Mouse (Mus musculus) hindbrain, embryonic 14.5 days (tissue): ENCODE measurements around the gene Tjp3. TPM values are rescaled to one million over a fixed set of nuclear protein-coding genes. Genes with fewer than 3 reads are reported as not detected.

Source experiments
- ATAC-seq: fragments of 200-750 bp; cut with Nextera tagmentation; 2 replicates; pipeline ENCODE4 v1.8.0; 2017; ENCODE audit warnings: moderate number of reproducible peaks, mild to moderate bottlenecking, moderate TSS enrichment, moderate library complexity; ENCODE audit not compliant: low FRiP score
- DNase-seq: peaks from one replicate; pipeline ENCODE4 v3.0.0-alpha.2; 2015; ENCODE audit warnings: low spot score
- H3K27ac ChIP-seq: fragments of 300-500 bp; sonication (generic); 2 replicates; pipeline ENCODE4 v1.5.1; 2014; ENCODE audit warnings: mild to moderate bottlenecking, moderate library complexity
- H3K27me3 ChIP-seq: fragments of 300-500 bp; sonication (generic); 2 replicates; pipeline ENCODE4 v1.6.1; 2014; ENCODE audit warnings: mild to moderate bottlenecking, low read length, mixed read lengths; ENCODE audit not compliant: control insufficient read depth, insufficient read depth
- H3K36me3 ChIP-seq: fragments of 300-500 bp; sonication (generic); replicated peaks from 2 replicates; pipeline ENCODE4 v1.6.1; 2014; ENCODE audit not compliant: control insufficient read depth, insufficient read depth
- H3K4me1 ChIP-seq: fragments of 300-500 bp; sonication (generic); replicated peaks from 2 replicates; pipeline ENCODE4 v1.6.1; 2014; ENCODE audit warnings: antibody characterized with exemption, low read length, mixed read lengths; ENCODE audit not compliant: control insufficient read depth, insufficient read depth
- H3K4me2 ChIP-seq: fragments of 300-500 bp; sonication (generic); replicated peaks from 2 replicates; pipeline ENCODE4 v1.6.1; 2014; ENCODE audit warnings: mild to moderate bottlenecking, moderate library complexity
- H3K4me3 ChIP-seq: fragments of 300-500 bp; sonication (generic); replicated peaks from 2 replicates; pipeline ENCODE4 v1.5.1; 2014; ENCODE audit warnings: mild to moderate bottlenecking, low read length
- H3K9ac ChIP-seq: fragments of 300-500 bp; sonication (generic); 2 replicates; pipeline ENCODE4 v1.6.1; 2014
- H3K9me3 ChIP-seq: fragments of 300-500 bp; sonication (generic); 2 replicates; pipeline ENCODE4 v1.6.1; 2016; ENCODE audit warnings: low read length; ENCODE audit not compliant: control insufficient read depth
- WGBS: fragments of 180-500 bp; shearing (Covaris S2); extraction: QIAGEN DNeasy Blood & Tissue Kit; methylation state at CpG from one replicate; pipeline ENCODE4 v1.1.7; 2014; 5-methylcytosine and 5-hydroxymethylcytosine counted together
- polyA plus RNA-seq: library from polyadenylated mRNA; unstranded; fragments of >200 nt; fragmentation: Nextera tagmentation; extraction: Ambion mirVana; gene quantifications from 2 replicates; pipeline ENCODE4 v1.2.1, GENCODE M21; 2014

The Tjp3 gene
- 3.9 and 6.0 TPM in 2 replicates for polyA plus RNA-seq

GRCm38 (mm10) chr10:81291511-81292104, at the start of gene Tjp3:
TSS of gene Tjp3 (minus strand) at chr10:81291581.
- H3K27me3 ChIP-seq, result peaks cover 25% of the 10 kb centered on the region
- no peaks in the 10 kb centered on the region for H3K9me3 ChIP-seq
- ATAC-seq (no peak), DNase-seq (no peak)
- no peak within 1 kb of the TSS for H3K4me3 ChIP-seq
- peaks cover 25% of the 10 kb centered on the region for H3K4me1 ChIP-seq
- WGBS, result 74% methylated on average over 9 of the region's 9 CpGs
- no peaks in the 10 kb centered on the region for H3K36me3 ChIP-seq
- no peak within 1 kb of the TSS for H3K27ac ChIP-seq
- no peak within 1 kb of the TSS for H3K9ac ChIP-seq
- no peak within 1 kb of the TSS for H3K4me2 ChIP-seq

GRCm38 (mm10) chr10:81340551-81341332, 49.4 kb upstream of the Tjp3 start:
- Histone ChIP-seq H3K27ac (no peak overlapping the region), H3K4me1 (peaks cover 6% of the 10 kb centered on the region), H3K27me3 (peaks cover 62% of the 10 kb centered on the region), H3K9ac (no peak overlapping the region), H3K9me3 (no peaks in the 10 kb centered on the region), H3K4me3 (no peak overlapping the region), H3K4me2 (no peak overlapping the region), H3K36me3 (no peaks in the 10 kb centered on the region)
- no peak for ATAC-seq
- 39% methylated on average over 17 of the region's 17 CpGs for WGBS
- DNase-seq, result no peak

GRCm38 (mm10) chr10:81336558-81336957, 45.2 kb upstream of the Tjp3 start:
- ATAC-seq, result no peak
- WGBS, result 97% methylated on average over 4 of the region's 4 CpGs
- H3K4me3 ChIP-seq, result no peak overlapping the region
- no peak for DNase-seq
- H3K9ac ChIP-seq, result no peak overlapping the region
- H3K27me3 ChIP-seq, result peaks cover 40% of the 10 kb centered on the region
- H3K9me3 ChIP-seq, result no peaks in the 10 kb centered on the region
- no peaks in the 10 kb centered on the region for H3K4me1 ChIP-seq
- H3K4me2 ChIP-seq, result no peak overlapping the region
- no peak overlapping the region for H3K27ac ChIP-seq
- H3K36me3 ChIP-seq, result no peaks in the 10 kb centered on the region

GRCm38 (mm10) chr10:81335393-81336340, 44.3 kb upstream of the Tjp3 start:
- Histone ChIP-seq H3K27ac (no peak overlapping the region), H3K4me2 (no peak overlapping the region), H3K4me3 (no peak overlapping the region), H3K9me3 (no peaks in the 10 kb centered on the region), H3K9ac (0 out of 2 replicates have a peak overlapping the region, but pooled peaks have one; percentile 4), H3K36me3 (no peaks in the 10 kb centered on the region), H3K4me1 (no peaks in the 10 kb centered on the region), H3K27me3 (peaks cover 32% of the 10 kb centered on the region)
- DNase-seq (no peak), ATAC-seq (0 out of 2 replicates have a peak, but pooled peaks have one; percentile 29)
- 40% methylated on average over 16 of the region's 19 CpGs for WGBS

- DNase-seq (no peak), ATAC-seq (no peak)
- H3K9me3 ChIP-seq, result no peaks in the 10 kb centered on the region
- no peak overlapping the region for H3K9ac ChIP-seq
- no peaks in the 10 kb centered on the region for H3K36me3 ChIP-seq
- no peak overlapping the region for H3K27ac ChIP-seq
- H3K27me3 ChIP-seq, result peaks cover 32% of the 10 kb centered on the region
- whole genome bisulfite sequencing, result 61% methylated on average over 11 of the region's 11 CpGs
- no peak overlapping the region for H3K4me3 ChIP-seq
- no peaks in the 10 kb centered on the region for H3K4me1 ChIP-seq
- no peak overlapping the region for H3K4me2 ChIP-seq
These were observed 42.9 kb upstream of the Tjp3 start for GRCm38 (mm10) chr10:81334324-81334723.

GRCm38 (mm10) chr10:81332277-81332676, 40.9 kb upstream of the Tjp3 start:
- no peak for DNase-seq
- Histone ChIP-seq H3K9ac (no peak overlapping the region; the same call in 1 of the 2 replicates), H3K27me3 (peaks cover 18% of the 10 kb centered on the region), H3K4me1 (no peaks in the 10 kb centered on the region), H3K4me2 (no peak overlapping the region), H3K27ac (no peak overlapping the region), H3K36me3 (peaks cover 8% of the 10 kb centered on the region; the same call in 1 of the 2 replicates), H3K4me3 (no peak overlapping the region), H3K9me3 (no peaks in the 10 kb centered on the region)
- ATAC-seq, result no peak
- WGBS, result 9% methylated on average over 29 of the region's 29 CpGs

- no peak overlapping the region for H3K4me3 ChIP-seq
- 52% methylated on average over 4 of the region's 4 CpGs for WGBS
- ATAC-seq, result no peak
- 0 out of 2 replicates have a peak overlapping the region, but pooled peaks have one; percentile 20 for H3K27ac ChIP-seq
- peaks cover 15% of the 10 kb centered on the region for H3K27me3 ChIP-seq
- DNase-seq, result no peak
- H3K9me3 ChIP-seq, result no peaks in the 10 kb centered on the region
- no peak overlapping the region for H3K9ac ChIP-seq
- peaks cover 30% of the 10 kb centered on the region for H3K36me3 ChIP-seq
- H3K4me2 ChIP-seq, result no peak overlapping the region
- no peaks in the 10 kb centered on the region for H3K4me1 ChIP-seq
These were observed 38.6 kb upstream of the Tjp3 start for GRCm38 (mm10) chr10:81330007-81330406.

GRCm38 (mm10) chr10:81329194-81329975, 38.0 kb upstream of the Tjp3 start:
- DNase-seq (no peak), ATAC-seq (no peak)
- Histone ChIP-seq H3K9ac (0 out of 2 replicates have a peak overlapping the region, but pooled peaks have one; percentile 10), H3K4me3 (no peak overlapping the region), H3K4me1 (no peaks in the 10 kb centered on the region), H3K27me3 (peaks cover 15% of the 10 kb centered on the region), H3K4me2 (no peak overlapping the region), H3K9me3 (no peaks in the 10 kb centered on the region), H3K36me3 (peaks cover 37% of the 10 kb centered on the region), H3K27ac (0 out of 2 replicates have a peak overlapping the region, but pooled peaks have one; percentile 20)
- 66% methylated on average over 10 of the region's 10 CpGs for WGBS
